Mouse (Mus musculus) left cerebral cortex, postnatal 4 days (tissue): ENCODE data around the gene C1qtnf5. TPM values are rescaled to one million over a fixed set of nuclear protein-coding genes. Genes with fewer than 3 reads are reported as not detected.
A peak's percentile ranks its signal among the peaks of the same experiment; 100 is the strongest.

Experiments
- DNase-seq: peaks from one replicate; pipeline ENCODE4 v3.0.0-alpha.2; 2022
- intact Hi-C: fragments of 180-260 bp; cut with DNase I; formaldehyde crosslinking; loops from one replicate; pipeline ENCODE4 v1.15.1; 2025
- total RNA-seq, 2 experiments: library from RNA; stranded (reverse); gene quantifications; 2 replicates each; pipeline ENCODE4 v1.2.3; 2021

The C1qtnf5 gene
- total RNA-seq, 2 experiments from 2014 or later: 5.3 to 10.6 TPM

DNA sequence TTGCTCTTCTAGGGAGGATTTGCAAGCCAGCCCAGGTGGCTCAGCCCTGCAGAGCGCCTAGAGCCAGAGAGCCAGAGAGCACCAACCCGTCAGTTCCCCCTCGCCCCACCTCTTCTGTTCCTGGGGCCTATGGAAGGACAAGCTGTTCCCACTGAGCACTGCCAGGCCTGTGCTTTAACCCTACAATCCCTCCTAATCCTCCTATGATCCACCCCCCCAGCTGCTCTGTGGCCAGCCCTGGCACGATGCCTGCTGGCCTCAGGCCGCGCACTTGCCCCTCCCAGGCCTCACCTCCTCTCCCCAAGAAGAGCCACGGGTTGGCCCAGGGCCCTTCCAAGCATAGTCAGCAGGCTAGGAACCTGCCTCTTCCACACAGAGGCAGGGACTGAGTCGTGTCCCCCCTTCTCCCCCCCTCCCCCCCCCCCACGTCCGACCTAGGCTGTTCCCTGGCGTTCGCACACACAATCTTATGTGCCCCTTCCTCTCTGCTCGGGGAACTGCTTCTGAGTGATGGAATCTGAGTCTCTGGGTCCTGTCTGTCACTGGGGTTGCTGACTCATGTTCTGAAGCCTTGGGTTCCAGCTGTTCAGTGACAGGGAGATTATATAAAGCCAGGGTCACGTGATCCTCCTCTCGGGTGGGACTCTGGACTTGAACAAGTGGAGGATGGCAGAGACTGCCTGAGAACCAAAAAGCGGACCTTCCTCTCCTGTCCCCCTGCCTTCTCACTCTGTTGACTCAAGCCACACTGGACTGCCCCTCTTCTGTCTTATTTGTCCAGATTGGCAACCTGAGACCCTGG, 27.9 kb upstream of the C1qtnf5 start:
- peak; percentile 88 for DNase-seq
- intact Hi-C loops: no loop called here

DNA sequence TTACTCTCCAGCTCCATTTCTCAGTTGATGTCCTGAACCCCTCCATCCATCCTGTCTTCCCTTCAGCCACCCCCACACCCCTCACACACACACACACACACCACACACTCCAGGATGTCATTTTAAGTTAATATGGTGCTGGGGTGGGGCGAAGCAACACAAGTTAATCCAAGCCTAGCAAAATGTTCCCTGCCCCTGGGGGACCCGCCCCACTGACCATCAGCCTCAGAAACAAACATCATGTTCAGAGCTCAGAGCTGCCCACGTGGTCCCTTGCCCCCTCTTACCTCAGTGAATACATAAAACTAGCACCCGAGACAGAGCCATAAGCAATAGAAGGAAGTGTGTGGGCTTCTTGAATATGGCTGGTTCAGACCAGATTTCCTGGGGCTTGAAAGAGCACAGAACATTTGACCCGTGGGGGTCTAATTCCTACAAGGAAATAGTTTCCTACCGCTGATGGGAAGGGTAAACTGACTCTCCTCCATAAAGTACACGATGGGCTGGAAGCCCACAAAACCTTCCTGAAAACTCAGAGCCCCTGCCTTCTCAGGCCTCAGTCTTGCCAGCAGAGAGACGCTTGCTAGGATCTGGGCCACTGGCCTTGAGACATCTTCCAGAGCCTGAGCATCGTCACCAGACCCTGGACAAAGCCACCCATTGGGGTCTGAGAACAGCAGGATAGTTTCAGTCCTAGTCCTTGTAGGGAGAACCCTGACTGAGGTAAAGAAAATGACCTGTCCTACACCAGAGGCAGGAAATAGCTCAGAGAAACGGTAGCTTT, 26.9 kb upstream of the C1qtnf5 start:
- DNase-seq: no peak
- intact Hi-C loops: no loop called here

DNA sequence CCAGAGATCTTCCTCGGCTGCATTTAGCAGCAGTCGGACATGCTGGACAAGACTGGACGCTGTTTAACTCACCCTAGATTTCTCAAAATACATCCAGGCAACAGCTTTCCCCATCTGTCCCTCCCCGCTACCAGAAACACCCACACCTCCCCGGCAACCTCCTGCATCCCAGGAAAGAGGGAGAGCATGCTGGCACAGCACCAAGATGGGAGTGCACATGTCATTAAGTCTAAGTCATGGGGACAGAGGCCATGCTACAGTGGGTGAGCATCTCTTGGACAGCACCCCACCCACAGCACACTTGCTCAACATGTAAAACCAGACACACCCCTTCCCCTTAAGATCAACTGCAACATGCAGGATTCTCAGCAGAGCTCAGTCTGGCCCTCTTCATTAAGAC, 26.1 kb upstream of the C1qtnf5 start:
- DNase-seq: no peak
- intact Hi-C loops: no loop called here

DNA sequence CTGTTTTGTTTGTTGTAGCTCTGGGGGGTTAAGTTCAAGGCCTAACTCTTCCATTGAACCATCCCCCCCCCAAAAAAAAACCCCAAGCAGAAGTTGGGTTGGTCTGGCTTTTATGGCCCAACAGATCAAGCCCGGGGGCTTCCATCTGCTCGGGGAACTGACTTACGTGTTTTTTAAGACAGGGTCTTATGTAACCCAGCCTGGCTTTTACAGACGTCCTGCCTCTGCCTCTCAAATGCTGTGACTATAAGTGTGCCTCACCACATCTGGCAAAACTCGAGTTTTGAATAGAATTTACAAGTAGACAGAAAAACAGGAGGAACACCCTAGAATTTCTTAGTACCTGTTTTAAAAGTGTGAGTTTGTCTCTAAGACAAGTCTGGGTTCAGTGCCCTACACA, 25.5 kb upstream of the C1qtnf5 start:
- intact Hi-C loops: no loop called here
- no peak for DNase-seq

DNA sequence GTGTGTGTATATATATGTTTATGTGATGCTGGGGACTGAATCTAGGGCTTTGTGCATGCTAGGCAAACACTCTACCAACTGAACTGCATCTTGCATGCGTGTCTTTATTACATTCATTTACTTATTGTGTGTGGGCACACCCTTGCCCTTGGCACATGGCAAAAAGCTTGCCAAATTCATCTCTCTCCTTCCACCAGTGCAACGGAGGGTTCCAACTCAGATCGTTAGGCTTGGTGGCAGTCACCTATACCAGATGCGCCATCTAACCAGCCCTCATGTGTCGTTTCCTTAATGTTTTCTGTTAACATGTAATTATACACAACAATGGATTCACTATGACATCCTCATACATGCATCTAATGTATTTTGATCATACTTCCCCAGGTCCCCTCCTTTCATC, 24.8 kb upstream of the C1qtnf5 start:
- intact Hi-C loops: no loop called here
- DNase-seq: no peak

DNA sequence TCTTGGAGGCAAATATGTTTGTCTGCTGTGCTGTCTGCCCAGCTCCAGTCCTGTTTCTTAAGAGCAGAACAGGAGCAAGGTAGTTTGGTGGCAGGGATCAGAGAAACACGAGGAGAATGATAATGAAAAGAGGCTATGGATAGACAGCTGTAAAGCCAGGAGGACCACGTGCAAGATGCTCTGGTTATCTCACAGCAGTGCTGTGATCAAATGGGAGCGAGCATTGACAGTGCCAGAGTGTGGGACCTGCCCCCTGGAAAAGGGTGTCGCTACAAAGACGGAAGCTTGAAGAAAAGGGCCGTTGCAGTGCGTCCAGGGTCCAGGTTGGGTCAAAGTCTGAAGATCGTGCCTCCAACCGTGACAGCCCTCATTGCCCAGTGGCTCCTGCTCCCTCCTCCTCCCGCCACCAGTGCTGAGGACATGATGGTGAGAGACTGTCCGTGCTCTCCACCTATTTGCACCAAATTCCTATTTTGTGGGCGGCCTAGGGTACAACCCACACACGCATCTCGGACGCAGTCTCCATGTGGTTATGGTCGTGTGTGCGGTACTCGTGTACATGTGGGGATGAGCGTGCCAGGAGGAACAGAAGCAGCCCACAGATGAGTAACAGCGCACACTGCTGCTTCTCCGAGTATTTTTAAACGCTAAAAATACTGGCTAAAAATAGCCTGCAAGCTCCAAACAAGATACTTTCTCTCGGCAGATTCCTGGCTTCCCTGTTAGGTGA, 23.5 kb upstream of the C1qtnf5 start:
- DNase-seq: no peak
- intact Hi-C loops: no loop called here

DNA sequence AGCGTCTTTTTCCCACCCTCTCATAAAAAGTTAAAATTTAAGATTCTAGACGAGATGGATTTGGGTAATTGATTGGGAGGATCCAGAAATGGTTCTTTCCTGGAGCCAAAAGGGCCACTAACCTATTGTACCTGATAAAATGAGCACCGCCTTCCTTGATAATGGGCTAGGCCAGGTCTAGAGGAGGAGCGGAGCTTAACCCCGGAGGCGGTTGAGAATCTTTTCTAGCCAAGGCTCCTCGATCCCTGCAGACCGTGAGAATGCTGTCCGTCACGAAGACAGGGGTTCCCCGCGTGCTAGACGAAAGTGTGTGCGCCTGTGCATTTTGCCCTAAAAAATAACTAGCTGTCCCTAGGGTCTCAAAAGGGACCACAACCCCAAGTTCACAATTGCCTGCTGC, 22.8 kb upstream of the C1qtnf5 start:
- intact Hi-C loops: no loop called here

DNA sequence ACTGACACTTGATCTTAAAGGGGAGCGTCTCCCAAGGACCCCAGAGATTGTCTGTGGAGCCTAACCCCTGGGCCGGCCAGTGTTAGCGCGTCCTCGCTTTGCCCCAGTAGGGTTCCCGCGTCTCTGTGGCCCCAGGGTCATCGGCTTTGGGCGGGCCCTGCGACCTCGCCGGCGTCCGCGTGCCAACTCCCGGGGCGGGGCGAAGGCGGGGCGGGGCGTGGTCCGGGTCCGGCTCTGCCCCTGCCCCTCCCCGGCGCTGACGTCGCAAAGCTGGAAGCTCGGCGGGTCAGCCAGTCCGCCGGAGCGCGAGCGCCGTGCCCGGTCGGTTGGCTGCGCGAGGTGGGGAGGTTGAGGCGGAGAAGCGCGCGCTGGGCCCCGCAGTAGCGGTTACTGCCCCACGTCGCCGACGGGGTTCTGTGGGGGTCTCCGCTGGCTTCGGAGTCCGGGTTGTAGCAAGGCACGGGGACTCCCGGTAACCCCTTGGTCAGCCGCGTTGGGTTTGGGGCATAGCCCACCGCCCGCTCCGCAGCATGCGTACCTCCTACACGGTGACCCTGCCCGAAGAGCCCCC, 22.3 kb upstream of the C1qtnf5 start:
- intact Hi-C loops: no loop called here
- DNase-seq: peak; percentile 86

More for the DNA sequence above, 22.8 kb upstream of the C1qtnf5 start:
- no peak for DNase-seq

DNA sequence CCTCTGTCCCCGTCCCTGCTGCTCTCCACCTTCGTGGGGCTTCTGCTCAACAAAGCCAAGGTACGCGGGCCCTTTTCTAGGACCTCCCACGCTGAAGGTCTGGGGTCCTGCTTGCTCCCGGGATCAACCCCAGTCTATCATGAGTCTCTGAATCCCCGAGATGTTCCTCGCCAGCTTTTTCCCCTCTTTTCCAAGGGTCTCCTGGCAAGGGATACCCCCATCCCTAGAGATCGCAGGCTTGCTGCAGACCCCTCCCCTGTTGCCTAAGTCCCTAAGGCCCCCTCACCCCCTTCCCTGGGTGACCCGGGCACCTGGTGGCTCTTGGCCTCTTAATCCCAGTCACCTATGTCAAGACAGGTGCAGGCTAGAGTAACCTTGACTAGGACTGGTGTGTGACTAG, 21.8 kb upstream of the C1qtnf5 start:
- intact Hi-C loops: no loop called here
- DNase-seq: no peak

DNA sequence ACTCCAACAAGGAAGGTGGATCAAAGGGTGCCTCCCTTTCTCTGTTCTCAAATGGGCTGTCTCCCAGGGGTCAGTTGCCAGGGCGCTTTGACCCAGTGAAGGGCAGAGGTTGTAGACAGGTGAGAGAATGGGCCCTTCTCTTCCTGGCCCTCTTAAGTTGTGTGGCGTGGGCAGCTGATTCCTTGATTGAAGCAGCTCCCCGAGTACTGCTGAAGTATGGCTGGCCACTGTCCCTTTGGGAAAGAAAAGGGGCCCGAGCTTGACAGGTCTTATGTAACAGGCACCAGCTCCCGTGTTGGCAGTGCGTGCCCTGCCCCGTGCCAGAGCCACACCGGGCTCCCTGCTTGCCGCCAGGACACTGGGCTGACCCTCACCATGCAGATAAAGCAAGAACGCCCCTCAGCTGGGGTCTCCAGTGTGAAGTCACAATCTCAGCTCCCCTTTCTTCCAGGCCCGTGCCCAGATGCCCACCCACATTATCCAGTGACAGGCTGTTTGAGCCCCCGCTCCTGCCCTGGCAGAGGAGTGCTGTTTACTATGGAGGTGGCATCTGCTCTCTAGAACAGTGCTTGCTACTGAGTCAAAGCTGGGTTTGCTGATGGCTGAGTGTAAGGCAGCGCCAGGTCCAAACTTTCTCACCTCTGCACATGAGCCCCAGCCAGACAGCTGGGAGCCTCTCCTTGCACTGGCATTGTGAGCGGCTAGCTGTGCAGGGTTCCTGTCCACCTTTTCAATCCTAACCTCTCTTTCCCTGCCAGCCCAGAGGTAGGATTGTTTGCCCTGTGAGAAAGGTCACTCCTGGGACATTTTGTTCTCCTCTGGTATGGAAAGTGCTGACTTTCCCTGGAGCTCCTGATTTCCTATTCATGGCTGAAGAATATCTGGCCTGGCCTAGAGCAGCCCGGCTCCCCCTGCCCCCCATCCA, 21.0 kb upstream of the C1qtnf5 start:
- intact Hi-C loops: no loop called here
- DNase-seq: no peak

DNA sequence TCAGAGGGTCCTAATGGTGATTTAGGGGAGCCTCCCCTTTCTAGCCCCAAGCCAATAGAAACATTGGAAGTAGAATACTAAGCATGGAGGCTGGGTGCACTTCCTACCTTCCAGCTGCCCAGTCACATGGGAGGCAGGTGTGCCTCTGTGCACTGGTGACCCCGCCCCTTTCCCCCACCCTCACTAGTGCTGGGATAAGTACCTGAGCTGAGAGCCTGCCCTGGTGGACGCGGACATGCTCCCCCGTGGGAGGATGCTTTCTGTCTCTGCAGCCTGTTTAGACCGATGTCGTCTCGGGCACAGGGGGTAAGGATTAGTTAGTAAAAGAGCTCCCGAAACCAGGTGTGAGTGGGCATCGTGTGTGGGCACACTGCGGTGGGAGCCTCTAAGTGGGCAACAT, 20.1 kb upstream of the C1qtnf5 start:
- DNase-seq: no peak
- intact Hi-C loops: no loop called here

DNA sequence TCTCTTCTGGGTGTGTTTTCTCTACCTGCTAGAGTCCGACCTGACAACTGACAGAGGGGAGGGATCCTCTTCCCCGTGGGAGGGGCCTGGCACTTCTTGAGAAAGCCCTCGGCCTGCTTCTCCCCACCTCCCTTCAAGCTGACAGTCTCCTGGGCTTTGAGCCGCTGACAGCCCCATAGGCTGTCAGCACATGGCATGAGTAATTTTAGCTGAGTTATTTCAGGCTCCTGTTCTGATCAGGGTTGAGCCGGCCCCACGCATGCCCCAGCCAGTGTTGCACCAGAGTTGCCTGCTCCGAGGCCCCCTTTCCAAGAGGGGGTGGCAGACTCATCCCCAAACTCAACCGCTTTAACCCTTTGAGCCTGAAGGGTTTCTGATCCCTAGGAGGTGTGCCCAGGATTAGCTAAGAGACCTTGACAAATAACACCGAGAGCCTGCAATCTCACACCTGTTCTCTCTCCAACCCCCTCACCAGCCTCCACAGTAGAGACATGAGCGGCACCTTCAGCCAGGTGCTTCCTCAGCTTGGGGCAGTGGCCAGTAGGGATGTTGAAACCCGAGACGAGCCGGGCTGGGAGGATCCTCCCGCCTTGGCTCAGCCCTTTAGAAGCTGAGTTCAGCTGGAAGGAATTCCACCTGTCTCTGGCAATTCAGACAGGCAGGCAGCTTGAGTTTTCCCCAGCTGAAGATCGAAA, 19.1 kb upstream of the C1qtnf5 start:
- intact Hi-C loops: no loop called here
- DNase-seq: no peak

DNA sequence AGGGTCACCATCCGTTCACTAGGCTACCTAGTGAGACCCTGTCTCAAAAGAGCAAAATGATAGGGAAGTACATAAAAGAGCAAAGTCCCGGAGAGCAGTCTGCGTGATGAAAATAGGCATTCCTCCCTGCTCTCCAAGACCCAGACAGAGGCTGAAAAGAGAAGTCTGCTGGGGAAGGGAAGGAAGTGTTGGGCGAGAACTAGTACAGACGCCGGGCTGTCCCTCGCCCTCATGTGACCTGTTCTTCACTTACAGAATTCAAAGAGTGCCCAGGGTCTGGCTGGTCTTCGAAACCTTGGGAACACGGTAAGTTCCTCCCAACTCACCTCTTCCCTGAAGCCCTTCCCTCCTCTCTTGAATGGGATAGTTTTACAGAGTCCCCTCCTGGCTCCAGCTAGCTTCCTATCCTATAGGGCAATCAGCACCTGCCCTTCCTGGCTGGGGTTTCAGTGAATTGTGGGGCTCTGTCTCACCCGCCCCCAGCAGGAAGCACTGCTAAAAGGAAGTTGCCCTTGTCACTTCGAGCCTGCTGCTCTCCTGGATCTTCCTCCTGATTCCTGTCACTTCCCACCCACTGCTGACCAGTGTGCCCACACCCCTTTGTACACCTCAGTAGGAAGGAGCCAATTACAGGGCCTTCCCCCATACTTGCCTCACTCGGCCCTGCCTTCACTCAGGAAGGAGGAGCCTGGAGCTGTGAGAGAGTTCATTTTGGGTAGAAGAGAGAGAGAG, 18.0 kb upstream of the C1qtnf5 start:
- intact Hi-C loops: no loop called here
- no peak for DNase-seq

DNA sequence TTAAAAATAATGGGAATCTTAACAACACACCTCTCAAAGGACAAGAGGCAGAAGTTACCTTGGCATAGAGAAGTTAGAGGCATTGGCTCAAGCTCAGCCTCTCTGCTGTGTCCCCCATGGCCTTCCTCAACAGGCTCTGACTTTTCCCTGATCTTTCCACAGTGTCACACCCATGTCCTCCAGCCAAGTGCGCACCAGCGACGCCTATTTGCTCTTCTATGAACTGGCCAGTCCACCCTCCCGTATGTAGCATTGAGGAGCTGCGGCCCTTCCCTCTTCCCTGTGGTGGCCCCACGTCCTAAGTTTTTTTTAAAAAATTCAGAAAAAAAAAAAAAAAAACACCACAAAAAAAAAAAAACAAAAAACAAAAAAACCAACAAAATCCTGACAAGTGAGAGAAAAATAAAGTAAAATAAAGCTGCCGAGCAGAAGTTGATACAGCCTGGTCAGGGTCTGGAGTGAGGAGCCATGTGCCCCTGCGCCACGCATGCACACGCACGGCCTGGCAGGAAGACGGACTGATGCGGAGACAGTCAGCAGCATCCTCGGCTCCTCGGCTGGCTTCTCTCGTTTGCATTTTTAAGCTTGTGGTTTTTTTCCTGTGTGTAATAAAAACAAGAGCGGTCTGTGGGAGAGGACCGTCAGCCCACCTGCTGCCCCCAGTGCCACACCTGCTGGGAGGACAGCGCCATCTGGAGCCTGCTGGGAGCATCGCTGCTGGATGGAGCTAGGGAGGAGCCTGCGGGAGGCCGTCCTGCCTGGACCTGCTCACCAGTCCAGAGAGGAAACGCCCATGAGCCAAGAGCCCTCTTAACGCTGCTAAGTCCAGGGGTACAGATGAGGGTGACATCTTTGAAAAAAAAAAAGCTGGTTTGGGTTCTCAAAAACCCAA, 13.2 kb upstream of the C1qtnf5 start:
- intact Hi-C loops: no loop called here

DNA sequence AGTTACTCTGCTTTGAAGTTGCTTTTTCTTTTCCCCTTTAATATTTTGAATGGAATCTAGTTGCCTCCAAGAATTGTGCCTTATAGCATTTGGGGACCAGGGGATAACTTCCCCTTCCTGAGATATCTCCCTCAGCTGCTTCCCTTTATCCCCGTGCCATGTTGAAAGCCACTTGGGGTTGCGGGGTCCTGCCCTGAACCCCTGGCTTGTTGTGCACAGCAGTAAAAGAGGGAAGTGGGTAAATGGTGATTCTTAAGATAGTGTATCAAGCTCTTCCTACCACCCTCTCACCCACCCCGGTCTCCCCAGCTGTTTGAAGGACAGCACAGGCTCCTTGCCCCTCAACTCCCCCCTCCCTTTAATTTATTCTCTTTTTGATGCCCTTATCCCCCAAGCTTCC, 12.3 kb upstream of the C1qtnf5 start:
- DNase-seq: no peak
- intact Hi-C loops: no loop called here

More for the DNA sequence above, 13.2 kb upstream of the C1qtnf5 start:
- DNase-seq: peak; percentile 79

DNA sequence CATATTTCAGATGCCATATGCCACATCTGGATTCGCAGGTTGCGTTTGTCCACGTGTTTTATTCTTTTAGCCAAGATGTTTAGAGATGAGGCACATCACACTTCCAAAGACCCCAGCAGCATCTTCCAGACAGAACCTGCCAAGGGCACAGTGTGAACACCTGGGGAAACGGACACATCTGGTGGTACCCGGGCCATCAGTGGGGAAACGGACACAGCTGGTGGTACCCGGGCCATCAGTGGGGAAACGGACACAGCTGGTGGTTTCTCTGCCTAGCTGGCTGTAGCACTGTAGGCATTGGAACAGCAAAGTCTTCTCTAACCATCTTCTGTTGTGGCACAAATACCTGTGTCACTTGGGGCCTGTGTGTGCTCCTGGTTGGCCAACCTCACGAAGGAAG, 11.3 kb upstream of the C1qtnf5 start:
- no peak for DNase-seq
- intact Hi-C loops: no loop called here

DNA sequence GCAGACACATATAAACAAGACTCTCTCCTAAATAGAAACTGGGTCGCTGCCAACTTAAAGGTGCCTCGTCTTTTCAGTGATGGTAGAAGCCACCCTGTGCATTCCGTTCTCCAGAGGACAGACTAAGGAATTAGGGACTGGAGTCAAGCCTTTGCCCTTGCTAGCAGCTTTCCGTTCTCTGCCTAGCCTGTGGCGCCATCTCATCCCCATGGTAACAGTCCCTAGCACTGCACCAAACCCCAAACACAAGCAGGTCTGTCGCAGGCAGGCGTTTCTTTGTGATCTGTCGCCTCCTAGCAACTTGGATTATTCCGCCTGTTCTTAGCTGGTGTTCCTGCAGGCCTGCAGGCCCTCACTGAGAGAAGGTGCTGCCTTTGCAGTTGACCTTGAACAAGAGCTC, 10.5 kb upstream of the C1qtnf5 start:
- intact Hi-C loops: no loop called here
- no peak for DNase-seq

DNA sequence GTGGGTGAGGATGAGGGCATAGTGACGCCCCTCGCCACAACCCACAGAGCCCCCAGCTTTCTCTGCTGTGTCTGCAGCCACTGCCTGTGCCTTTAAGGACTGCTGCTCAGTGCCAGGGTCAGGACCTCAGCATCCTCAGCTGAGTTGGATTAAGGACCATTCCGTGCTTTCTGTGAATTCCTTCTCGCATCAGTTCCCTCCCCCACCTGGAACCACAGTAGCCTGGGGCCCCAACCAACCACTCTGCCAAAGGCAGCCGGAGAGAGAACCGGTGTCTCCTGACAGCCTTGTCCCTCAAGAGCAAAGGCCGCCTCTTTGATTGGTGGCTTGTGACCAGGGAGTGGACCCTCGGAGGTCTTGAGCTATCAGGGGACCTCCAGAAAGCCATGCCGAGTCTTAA, 5.6 kb upstream of the C1qtnf5 start, which contains the start of gene Mfrp:
Gene Mfrp, plus strand, starts transcription at position 240 of the 400 bp plus-strand sequence.
- no peak for DNase-seq
- intact Hi-C loops: loop anchor here (10.0 kb wide), 1 partner anchor 117 kb away; no protein-coding TSS in a partner anchor
